Mouse (Mus musculus) adrenal gland, adult 2 months (tissue): ENCODE data around the gene Lmntd2. TPM values are rescaled to one million over a fixed set of nuclear protein-coding genes. Genes with fewer than 3 reads are reported as not detected.

Experiments
- DNase-seq: peaks from one replicate; pipeline ENCODE4 v3.0.0; 2021
- polyA plus RNA-seq: library from polyadenylated mRNA; depleted of rRNA; stranded (reverse); fragments of >200 nt; gene quantifications from 2 replicates; pipeline ENCODE4 v1.2.3, GENCODE M21; 2012
- total RNA-seq, 2 experiments: library from RNA; stranded (reverse); gene quantifications; 2 replicates each; pipeline ENCODE4 v1.2.3; 2021

The Lmntd2 gene
- total and polyA plus RNA-seq, 3 experiments = 0.17 to 1.2 (median 0.17) TPM

- peak; percentile 72 for DNase-seq
Measured at GRCm38 (mm10) chr7:141215880-141216733, 2.2 kb upstream of the Lmntd2 start.

GRCm38 (mm10) chr7:141215101-141215879, 1.4 kb upstream of the Lmntd2 start, which contains the start of gene Rassf7:
TSS of gene Rassf7 (plus strand) at chr7:141215860.
- DNase-seq = peak; percentile 95

- DNase-seq = no peak
Measured at GRCm38 (mm10) chr7:141214310-141214709, 430 bp upstream of the Lmntd2 start.

DNA sequence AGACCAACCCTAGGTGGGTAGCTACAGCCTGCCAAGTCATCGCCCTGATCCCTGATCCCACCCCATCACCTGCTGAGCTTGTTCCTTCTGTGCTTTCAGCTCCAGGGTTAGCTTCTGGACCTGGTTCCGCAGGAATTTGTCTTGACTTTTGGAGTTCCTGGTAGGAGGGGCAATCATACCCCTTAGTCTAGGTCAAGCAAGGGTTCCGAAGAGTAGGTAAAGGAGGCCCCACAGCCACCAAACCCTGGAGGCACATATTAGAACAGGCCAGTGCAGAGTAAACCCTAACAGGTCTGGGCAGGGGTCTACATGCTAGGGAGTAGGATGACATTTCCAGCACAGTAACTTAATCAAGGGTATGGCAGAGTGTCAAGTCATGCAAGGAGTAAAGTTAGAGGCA, 747 bp downstream of the Lmntd2 start:
- no peak for DNase-seq

DNA sequence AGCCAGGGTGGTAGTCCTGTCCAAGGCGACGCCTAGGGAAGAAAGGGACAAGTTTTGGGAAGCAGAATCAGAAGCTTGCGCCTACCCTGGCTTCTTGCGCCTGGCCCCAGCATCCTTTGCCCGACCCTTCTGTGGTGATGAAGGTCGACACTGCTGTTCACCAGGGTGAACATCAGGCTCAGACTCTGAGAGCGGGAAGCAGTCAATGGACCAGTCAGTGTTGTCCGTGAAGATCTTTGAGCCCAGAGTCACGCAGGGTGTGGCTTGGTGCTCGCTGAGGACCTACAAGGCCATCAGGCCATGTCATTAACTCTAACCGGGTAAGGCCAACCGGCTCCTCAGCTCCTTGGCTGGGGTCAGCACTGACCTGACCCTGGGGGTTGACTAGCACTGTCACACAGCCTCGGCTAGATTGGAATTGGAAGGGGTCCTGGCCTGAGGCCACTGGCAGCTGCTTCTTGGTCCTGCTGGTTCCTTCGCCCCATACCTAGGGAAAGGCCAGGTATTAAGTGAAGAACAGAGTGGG, 3.2 kb downstream of the Lmntd2 start:
- no peak for DNase-seq

DNA sequence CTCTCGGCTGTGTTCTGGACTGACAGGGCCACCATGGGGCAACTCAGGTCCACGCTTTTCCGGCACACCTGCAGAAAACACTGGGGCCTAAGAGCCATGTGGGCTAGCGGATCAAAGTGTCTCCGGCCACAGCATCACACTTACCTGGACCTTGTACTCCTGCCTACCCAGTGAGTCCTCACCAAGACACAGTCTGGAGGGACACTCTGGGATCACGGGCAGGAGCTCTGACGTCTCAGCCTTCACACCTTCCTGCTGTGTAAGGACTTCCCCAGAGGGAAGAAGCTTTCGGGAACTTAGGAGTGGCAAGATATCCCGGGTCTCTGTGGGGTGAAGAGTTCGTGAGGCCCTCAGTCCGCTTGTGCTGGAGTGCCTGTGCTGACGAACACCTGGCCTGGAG, 3.7 kb downstream of the Lmntd2 start:
- DNase-seq = no peak

DNA sequence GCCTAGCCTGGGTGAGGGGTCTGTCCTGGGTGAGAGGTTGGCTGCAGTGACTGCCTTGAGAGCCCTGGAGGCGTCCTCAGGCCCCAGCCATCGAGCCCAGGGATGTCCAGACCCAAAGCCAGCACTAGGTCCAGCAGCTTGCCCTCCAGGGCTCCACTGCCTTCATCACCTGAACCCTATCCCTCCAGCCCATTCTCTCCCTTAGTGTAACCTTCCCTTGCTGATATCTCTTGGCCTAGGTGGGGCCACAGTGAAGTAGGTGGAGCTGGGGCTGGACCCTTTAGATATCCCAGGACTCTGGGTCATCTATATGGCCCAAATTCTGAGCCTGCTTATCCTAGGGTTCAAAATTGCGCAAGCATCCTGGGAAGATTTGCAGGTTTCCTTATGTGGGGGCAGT, 4.4 kb downstream of the Lmntd2 start:
- no peak for DNase-seq

DNA sequence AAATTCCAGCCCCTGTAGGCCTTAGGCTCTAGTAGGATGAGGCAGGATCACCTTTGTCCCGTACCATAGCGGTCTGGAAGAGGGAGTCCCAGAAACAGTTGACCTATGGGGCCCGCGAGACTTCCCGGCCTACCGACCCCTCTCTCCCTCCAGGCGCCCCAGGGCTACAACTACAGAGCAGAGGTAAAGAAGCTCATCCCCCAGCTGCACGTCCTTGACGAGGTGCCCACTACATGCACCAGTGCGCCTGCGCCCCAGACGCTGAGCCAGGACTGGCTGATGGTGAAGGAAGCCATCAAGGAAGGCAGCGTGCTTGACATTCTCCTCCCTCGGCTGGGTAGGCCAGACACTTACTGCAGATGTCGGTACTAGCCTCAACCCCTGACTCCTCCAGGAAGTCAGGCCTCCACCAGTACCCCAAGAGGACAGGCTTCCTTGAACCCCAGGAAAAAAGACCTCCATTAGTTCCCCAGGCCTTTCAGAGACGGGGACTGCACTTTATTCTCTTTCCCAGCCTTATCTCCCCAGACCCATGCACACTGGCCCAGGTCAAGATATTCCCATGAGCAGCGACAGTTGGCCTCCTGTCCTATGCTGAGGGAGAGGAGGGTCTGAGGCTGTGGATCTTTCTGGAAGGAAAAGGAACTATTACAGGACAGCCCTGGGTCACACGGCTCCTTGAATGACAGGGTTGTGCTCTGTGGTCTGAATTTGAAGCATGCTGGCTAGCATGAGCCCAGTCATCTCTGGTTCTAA, 7.5 kb downstream of the Lmntd2 start:
- DNase-seq = no peak

GRCm38 (mm10) chr7:141205504-141205903, 8.4 kb downstream of the Lmntd2 start:
- DNase-seq = no peak

GRCm38 (mm10) chr7:141204546-141204945, 9.3 kb downstream of the Lmntd2 start:
- DNase-seq = no peak

GRCm38 (mm10) chr7:141198121-141198520, 15.8 kb downstream of the Lmntd2 start:
- DNase-seq = no peak

DNA sequence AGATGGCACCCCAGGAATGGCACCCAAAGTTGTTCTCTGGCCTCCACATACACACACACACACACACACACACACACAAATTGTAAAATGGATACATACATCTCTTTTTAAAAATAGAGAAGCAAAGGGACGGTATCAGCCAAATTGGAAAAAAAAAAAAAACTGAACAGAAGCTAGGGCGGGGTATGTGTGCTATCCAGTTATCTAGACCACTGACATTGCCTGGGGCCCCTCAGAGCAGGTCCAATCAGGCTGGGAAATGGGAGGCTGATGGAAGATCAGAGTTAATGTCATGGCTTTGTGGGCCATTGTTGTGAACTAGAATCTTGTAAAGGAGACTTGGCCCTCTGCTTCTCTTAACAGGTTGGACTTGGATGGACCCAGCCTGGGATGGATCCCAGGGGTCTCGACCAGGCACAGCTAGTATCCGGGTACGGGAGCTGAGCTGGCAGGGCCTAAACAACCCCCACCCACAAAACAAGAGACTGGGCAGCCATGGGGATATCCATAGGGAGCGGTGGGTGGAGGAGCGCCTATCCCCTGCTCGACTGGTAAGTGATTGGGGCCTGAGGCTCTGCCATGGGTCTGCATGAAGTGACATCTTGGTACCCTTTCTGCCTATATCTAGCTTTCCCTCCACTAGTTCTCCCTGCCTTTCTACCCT, 17.1 kb downstream of the Lmntd2 start:
- DNase-seq = no peak

- DNase-seq = no peak
Measured at GRCm38 (mm10) chr7:141195754-141196153, 18.1 kb downstream of the Lmntd2 start.

- peak; percentile 92 for DNase-seq
Measured at GRCm38 (mm10) chr7:141194830-141195229, 19.1 kb downstream of the Lmntd2 start.

DNA sequence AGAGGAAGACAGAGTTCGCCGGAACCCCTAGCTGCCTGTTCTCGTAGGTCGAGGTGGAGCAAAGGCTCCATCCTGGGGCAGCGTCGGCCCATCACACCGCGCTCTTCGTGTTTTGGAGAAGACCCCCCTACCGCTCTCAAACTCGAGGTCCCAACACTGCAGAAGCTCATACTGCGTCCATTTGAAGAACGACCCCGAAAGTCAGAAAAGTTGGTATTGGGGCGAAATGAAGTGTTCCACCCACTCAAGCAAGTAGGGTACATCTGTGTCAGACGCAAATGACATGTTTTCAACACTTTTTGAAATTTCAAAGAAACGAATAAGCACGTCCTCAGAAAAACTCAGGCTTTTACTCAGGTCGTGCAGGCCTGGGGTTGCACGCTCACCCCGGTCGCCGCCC, 19.5 kb downstream of the Lmntd2 start:
- DNase-seq = no peak

DNA sequence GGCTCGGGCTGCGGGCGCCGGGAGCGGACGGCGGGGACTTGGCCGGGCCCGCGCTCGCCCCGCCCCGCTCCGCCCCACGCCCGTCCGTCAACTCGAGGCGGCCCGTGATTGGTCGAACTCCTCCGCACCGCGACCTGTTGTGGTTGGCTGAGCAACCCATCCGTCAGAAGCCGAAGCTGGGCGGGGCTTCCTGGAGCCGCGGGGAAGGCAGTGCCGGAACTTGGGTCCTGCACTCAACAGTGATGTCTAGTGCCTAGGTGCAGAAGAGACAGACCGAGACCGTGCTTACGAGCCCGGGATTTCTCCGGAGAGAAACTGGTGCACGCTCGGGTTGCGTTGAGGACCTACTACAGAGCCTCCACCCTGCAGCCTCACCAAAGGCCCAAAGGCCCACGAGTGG, 19.9 kb downstream of the Lmntd2 start, which contains the start of the genes Hras and Lrrc56:
Hras (minus strand) TSS at position 58 of the 400 bp plus-strand sequence.
Lrrc56 (plus strand) TSS at position 210 of the 400 bp plus-strand sequence.
- peak; percentile 99 for DNase-seq

- DNase-seq = no peak
Measured at GRCm38 (mm10) chr7:141193348-141193856, 20.5 kb downstream of the Lmntd2 start.

DNA sequence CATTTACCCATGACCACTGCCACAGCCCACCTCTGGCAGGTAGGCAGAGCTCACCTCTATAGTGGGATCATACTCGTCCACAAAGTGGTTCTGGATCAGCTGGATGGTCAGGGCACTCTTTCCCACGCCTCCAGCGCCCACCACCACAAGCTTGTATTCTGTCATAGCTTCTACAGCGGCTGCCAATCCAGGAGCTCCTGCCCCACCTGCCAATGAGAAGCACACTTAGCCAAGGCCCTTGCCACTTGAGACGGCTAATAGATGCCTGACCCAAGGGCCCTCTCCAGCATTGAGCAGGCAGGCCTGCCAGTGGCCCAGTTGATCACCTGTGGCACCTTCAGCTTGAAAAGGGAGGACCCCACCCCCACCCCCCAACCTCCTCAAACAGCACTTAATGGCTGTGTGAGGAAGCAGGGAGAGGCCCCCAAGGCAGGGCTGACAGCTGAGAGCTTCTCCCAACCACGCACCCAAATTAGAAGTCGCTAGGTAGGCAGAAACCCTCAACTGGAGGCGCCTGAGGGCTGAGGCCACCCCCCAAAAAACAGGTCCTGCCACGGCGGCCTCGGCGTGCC, 21.0 kb downstream of the Lmntd2 start:
- DNase-seq = no peak

DNA sequence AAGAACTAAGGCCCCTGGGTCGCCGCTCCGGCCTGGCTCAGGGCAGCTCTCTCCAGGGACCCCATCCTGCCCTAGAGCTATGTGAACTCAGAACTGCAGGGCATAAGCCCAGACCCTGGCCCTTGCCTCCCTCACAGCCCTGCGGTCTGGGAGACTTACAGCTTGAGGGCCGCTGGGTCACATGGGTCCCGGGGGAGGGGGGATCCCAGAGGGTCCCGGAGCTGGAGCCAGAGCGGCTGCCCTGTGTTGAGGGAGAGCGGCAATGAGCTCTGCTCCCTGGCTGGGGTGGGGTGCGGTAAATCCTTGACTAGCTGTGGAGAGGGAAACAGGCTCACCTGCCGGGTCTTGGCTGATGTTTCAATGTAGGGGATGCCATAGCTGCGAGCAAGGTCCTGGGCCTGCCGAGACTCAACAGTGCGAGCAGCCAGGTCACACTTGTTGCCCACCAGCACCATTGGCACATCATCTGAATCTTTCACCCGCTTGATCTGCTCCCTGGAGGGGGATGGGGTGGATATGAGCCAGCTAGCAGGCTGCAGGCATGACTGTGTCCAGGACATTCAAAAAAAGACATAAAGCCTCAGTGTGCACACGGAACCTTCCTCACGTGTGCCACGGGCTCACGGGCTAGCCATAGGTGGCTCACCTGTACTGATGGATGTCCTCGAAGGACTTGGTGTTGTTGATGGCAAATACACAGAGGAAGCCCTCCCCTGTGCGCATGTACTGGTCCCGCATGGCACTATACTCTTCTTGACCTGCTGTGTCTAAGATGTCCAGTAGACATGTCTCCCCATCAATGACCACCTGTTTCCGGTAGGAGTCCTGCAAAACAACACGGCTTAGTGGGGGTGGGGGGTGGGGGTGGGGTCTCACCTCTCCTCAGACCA, 21.8 kb downstream of the Lmntd2 start:
- no peak for DNase-seq

- DNase-seq = peak; percentile 38
Measured at GRCm38 (mm10) chr7:141191036-141191435, 22.8 kb downstream of the Lmntd2 start.
